Mouse (Mus musculus) adrenal gland (tissue): ENCODE data around the gene Akap8l.

Source experiments
- intact Hi-C: fragments of 180-260 bp; cut with DNase I; formaldehyde crosslinking; loops from one replicate; pipeline ENCODE4 v1.15.1; 2025
- long read RNA-seq, 2 experiments: library from polyadenylated mRNA; unstranded; transcript quantifications; one replicate each; pipeline ENCODE4 v2.0.0; 2020; ENCODE audit warnings: borderline replicate concordance in 1 of 2; ENCODE audit not compliant: insufficient replicate concordance in 1 of 2

Gene Akap8l
- long read RNA-seq, experiment 1, full-length matches to known transcripts, result 24 of 50 reads
- long read RNA-seq, experiment 1, partial matches to known transcripts, result 18 of 50 reads
- long read RNA-seq, experiment 1, other reads (novel, unspliced or antisense), result 8 of 50 reads
- long read RNA-seq, experiment 2, full-length matches to known transcripts, result 14 of 52 reads
- long read RNA-seq, experiment 2, partial matches to known transcripts, result 23 of 52 reads
- long read RNA-seq, experiment 2, other reads (novel, unspliced or antisense), result 15 of 52 reads

DNA sequence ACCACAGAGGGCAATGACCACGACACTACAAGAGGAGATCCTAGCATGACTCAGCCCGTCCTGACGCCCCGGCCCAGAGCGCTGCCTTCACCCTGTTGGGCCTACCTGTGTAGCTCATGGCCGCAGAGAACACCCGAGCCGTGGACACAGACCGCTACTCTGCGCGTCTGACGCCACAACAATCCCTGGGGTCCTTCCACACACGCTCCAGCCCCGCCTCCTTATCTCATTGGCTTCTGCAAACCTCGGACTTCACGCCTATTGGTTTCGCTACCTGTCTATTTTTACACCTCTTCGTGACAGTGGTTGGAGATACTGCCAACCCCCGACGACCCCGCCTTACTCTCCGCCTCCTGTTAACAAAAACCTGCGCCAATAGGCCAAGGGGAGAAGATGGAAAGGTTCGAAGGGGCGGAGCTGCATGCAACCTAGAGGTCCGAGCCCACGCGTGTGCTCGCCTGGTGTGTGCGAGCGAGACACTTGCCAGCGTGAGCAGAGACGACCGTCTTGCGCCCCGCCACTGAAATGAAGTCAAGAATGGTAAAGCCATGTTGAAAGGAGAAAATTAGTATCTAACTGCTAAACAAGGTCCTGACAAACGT, at the start of gene Akap8l:
Akap8l (minus strand) TSS at position 226 of the 602 bp plus-strand sequence.
- intact Hi-C loops, result loop anchor here (5.0 kb wide), 1 partner anchor 37 kb away; the partner anchor contains the start of gene Wiz

DNA sequence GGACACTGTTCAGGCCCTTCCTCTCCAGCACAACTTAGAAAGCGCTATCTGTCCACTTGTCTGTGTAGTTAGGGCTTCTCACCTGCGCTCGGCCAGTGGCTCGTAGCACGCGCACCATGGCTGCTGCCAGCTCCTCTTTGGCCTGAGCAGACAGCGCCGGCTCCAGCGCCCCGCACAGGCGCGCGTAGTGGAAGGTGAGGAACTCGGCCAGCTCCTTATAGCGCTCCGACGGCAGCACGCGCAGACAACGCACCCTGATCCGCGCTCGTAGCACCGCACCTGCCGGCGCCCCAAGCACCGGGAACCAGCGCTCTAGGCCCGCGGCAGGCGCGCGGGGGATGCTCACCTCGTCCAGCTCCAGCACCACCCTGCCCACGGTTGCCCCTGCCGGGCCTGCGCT, 45.9 kb upstream of the Akap8l start:
- intact Hi-C loops, result no loop called here

GRCm38 (mm10) chr17:32393944-32394343, 43.5 kb upstream of the Akap8l start:
- intact Hi-C loops, result loop anchor here (5.0 kb wide), 1 partner anchor 38 kb away; no protein-coding TSS in a partner anchor

DNA sequence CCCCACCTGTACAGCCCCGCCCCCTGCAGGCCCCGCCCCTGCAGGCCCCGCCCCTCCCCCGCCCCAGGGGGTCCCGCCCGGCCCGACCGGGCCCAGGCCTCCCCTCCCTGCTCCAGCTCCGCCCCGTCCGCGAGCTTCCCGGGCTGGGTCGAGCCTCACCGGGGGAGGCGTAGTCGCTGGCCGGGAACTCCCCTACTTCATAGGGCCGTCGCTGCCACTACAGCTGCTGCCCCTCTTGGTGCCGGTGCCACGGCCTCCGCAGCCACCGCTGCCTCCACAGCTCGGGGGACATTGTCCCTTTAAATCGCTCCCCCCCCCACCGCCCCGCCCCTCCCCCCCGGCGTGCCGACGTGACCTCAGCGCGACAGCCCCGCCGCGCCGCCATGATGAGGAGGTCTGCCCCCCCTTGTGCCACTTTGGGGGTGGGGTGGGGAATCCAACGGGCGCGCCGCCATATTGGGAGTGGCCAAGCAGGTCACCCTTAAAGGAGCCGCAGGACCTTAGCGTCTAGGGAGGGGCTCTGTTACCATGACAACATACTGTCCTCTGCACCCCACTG, 38.8 kb upstream of the Akap8l start, which contains the start of gene Wiz:
Wiz (minus strand) TSS at position 339 of the 559 bp plus-strand sequence.
- intact Hi-C loops, result loop anchor here (5.0 kb wide), 2 partner anchors 37 to 103 kb away; partner anchors contain the start of gene Akap8l

- intact Hi-C loops, result loop anchor here (5.0 kb wide), 2 partner anchors 36 to 104 kb away; partner anchors contain the start of gene Akap8l
These were observed 38.1 kb upstream of the Akap8l start for GRCm38 (mm10) chr17:32388370-32389100.

GRCm38 (mm10) chr17:32387986-32388369, 37.6 kb upstream of the Akap8l start:
- intact Hi-C loops, result loop anchor here (5.0 kb wide), 2 partner anchors 36 to 104 kb away; partner anchors contain the start of gene Akap8l

DNA sequence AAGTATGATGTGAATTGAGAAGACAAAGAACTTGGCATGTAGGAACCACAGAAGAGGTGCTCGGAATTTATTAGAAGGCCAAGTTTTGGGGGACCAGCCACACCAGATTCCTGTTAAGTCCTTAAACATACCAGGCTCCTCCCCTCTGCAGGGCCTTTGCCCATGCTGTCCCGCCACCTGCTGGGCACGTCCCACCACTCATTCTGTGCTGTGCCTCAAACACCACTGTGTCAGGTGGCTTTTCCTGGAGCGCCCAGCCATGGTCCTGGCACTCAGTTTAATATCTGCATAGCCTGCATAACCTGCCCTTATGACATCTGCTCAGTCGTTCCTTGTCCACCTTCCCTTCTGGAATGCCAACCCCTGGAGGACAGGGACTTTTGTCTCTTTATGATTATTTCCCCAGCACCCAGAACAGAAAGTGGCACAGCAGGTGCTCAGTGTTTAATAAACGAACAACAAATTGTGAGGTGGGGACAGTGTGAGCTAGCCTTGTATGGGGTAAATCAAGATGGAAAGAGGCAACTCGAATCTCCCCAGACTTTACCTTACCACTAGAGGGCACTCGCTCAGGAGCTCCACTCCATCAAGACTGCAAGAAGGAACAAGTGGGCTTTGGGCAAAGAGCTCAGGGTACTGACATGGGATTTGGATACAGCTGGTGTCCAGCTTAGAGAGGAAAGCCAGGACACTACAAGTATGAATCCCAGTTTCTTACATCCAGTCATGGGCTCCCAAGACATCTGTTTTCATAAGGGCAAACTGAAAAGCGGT, 36.4 kb upstream of the Akap8l start:
- intact Hi-C loops, result loop anchor here (5.0 kb wide), 2 partner anchors 35 to 105 kb away; partner anchors contain the start of gene Akap8l

- intact Hi-C loops, result no loop called here
These were observed 33.3 kb upstream of the Akap8l start for GRCm38 (mm10) chr17:32383661-32384060.

DNA sequence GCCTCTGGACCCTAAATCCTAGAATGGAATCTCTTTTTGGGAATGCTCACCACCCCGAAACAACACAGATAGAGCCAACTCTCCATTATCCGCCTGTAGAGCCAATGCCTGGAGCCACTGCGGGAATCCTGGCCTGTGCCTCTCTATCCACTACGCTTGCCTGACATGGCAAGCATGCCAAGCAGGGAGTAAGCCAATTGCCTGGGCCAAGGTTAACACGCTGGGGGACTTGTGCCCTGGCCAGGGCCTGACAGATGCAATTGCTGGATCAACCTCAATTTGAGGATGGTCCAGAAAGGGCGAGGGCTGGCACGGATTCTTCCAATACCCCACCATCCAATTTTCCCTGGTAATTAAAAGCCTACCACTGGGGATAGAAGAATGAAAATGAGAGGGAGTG, 32.2 kb upstream of the Akap8l start:
- intact Hi-C loops, result no loop called here

DNA sequence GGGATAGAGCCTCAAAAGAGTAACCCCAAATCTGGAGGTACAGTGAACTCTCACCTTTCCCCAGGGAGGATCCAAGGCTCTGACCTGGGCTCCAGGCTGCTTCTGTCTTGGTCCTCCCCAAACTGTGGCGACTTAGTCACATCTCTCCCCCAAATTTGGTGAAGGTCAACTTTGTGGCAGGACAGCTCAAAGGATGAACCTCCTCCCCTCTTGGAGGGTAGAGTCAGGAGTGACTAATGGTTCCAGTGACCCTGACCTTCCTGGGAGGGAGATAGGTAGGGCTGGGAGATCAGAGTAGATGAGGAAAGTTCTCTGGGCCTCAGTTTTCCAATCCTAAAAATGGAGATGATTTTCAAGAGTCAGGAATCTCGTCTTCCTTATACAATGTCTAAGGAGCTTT, 28.4 kb upstream of the Akap8l start:
- intact Hi-C loops, result no loop called here

- intact Hi-C loops, result no loop called here
These were observed 26.7 kb upstream of the Akap8l start for GRCm38 (mm10) chr17:32377137-32377536.

DNA sequence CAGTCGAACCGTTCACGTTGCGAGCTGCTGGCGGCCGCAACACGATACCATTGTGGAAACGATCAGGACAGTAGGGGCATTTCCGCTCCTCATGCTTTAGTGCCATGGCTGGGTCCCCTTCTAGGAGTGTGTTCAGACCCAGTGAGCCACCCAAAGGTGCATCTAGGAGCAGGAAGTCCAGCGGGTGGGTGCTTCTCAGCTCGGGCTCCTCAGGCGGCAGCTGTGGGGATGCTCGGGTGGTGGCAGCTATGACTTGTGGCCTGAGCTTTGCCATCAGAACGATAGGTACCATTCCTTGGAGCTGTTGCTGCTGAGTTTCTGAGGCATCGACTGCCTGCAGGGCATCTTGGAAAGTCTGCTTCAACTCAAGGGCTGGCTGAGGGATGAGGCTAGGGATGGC, 26.1 kb upstream of the Akap8l start:
- intact Hi-C loops, result no loop called here

- intact Hi-C loops, result no loop called here
These were observed 18.7 kb upstream of the Akap8l start for GRCm38 (mm10) chr17:32368991-32369578.

DNA sequence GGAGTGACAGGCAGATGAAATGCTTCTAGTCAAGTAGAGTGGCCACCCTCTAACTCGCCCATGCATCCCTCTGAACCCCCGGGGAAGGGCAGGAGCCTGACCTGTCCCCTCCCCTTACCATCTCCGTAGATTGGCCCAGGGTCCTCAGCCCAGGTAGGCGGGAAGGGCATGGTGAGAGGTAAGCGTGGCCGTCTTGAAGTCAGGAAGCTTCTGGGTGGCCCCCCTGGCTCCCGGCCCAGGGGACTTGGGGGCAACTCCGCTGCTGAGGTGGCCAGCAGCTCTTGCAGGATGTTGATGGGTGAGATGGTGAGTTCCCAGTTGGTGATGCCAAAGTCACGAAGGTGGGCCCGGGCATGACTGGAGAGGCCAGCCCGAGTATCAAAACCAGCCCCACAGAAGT, 17.3 kb upstream of the Akap8l start:
- intact Hi-C loops, result no loop called here

GRCm38 (mm10) chr17:32365296-32365695, 14.9 kb upstream of the Akap8l start:
- intact Hi-C loops, result no loop called here

- intact Hi-C loops, result no loop called here
These were observed 14.4 kb upstream of the Akap8l start for GRCm38 (mm10) chr17:32364850-32365249.

- intact Hi-C loops, result no loop called here
These were observed 13.9 kb upstream of the Akap8l start for GRCm38 (mm10) chr17:32364331-32364730.

- intact Hi-C loops, result no loop called here
These were observed 13.5 kb upstream of the Akap8l start for GRCm38 (mm10) chr17:32363821-32364301.

GRCm38 (mm10) chr17:32362686-32363085, 12.3 kb upstream of the Akap8l start:
- intact Hi-C loops, result no loop called here

GRCm38 (mm10) chr17:32359928-32360327, 9.5 kb upstream of the Akap8l start:
- intact Hi-C loops, result no loop called here
